Mouse (Mus musculus) hindbrain, postnatal 0 days (tissue): Measurements from ENCODE around the gene Chfr. TPM values are rescaled to one million over a fixed set of nuclear protein-coding genes. Genes with fewer than 3 reads are reported as not detected.
"Not testable (repeated sequence)": the region's sequence is repeated elsewhere in the genome, so short reads cannot be mapped to it uniquely, and the experiment has no call there.

Experiments
- ATAC-seq: fragments of 200-750 bp; cut with Nextera tagmentation; 2 replicates; pipeline ENCODE4 v1.8.0; 2017; ENCODE audit warnings: mild to moderate bottlenecking, moderate TSS enrichment, moderate library complexity
- DNase-seq: peaks from one replicate; pipeline ENCODE4 v3.0.0-alpha.2; 2015; ENCODE audit warnings: low spot score
- H3K27ac ChIP-seq: fragments of 300-500 bp; sonication (generic); 2 replicates; pipeline ENCODE4 v1.5.1; 2014; ENCODE audit warnings: mild to moderate bottlenecking
- H3K27me3 ChIP-seq: fragments of 300-500 bp; sonication (generic); 2 replicates; pipeline ENCODE4 v1.6.1; 2014; ENCODE audit warnings: low read length, mixed read lengths; ENCODE audit not compliant: insufficient read depth
- H3K36me3 ChIP-seq: fragments of 300-500 bp; sonication (generic); 2 replicates; pipeline ENCODE4 v1.6.1; 2014; ENCODE audit warnings: low read length, mixed read lengths; ENCODE audit not compliant: insufficient read depth
- H3K4me1 ChIP-seq: fragments of 300-500 bp; sonication (generic); 2 replicates; pipeline ENCODE4 v1.6.1; 2014; ENCODE audit warnings: antibody characterized with exemption, low read length, mixed read lengths; ENCODE audit not compliant: insufficient read depth
- H3K4me2 ChIP-seq: fragments of 300-500 bp; sonication (generic); 2 replicates; pipeline ENCODE4 v1.6.1; 2014; ENCODE audit warnings: low read depth, mild to moderate bottlenecking, low read length, moderate library complexity, mixed read lengths
- H3K4me3 ChIP-seq: fragments of 300-500 bp; sonication (generic); 2 replicates; pipeline ENCODE4 v1.5.1; 2014; ENCODE audit warnings: low read length
- H3K9ac ChIP-seq: fragments of 300-500 bp; sonication (generic); replicated peaks from 2 replicates; pipeline ENCODE4 v1.6.1; 2014; ENCODE audit warnings: mild to moderate bottlenecking, low read length, moderate library complexity, mixed read lengths
- H3K9me3 ChIP-seq: fragments of 300-500 bp; sonication (generic); 2 replicates; pipeline ENCODE4 v1.6.1; 2016; ENCODE audit warnings: low read length, mixed read lengths
- CTCF ChIP-seq: IDR thresholded peaks from 2 replicates; pipeline ENCODE4 v1.5.1; 2016; ENCODE audit warnings: antibody characterized with exemption, control low read depth, low read depth
- WGBS: fragments of 180-500 bp; shearing (Covaris S2); extraction: QIAGEN DNeasy Blood & Tissue Kit; methylation state at CpG from one replicate; pipeline ENCODE4 v1.1.7; 2014; 5-methylcytosine and 5-hydroxymethylcytosine counted together
- polyA plus RNA-seq: library from polyadenylated mRNA; unstranded; fragments of >200 nt; fragmentation: Nextera tagmentation; extraction: Ambion mirVana; gene quantifications from 2 replicates; pipeline ENCODE4 v1.2.1, GENCODE M21; 2015
- total RNA-seq: library from RNA; depleted of rRNA; stranded (reverse); fragments of >200 nt; gene quantifications from 2 replicates; pipeline ENCODE4 v1.2.3, GENCODE M21; 2014

Gene Chfr
- total and polyA plus RNA-seq, 2 experiments from 2014 or later: 55.8 to 66.3 TPM

DNA sequence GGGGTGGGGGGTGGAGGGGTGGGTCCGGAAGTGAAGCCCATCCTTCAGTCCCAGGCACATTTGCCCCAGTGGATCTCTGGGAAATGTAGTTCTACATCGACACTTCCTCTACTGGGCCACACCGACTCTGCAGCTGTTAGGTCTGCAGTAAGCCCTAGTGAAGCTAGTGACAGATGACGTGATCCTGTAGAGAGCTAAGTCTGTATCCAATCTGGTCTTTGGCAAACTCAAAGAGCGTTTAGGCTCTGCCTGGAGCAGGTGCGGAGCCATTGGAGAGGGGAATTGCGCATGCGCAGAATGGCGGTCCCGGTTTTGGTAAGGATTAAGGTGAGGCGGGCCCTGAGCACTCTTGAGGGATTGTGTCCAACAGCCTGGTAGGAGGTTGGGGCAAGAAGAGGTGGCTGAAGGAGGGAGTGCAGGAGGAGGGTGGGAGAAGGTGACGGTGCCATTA lies 25.6 kb upstream of the Chfr start, which contains the start of gene Zfp605:
Gene Zfp605 (plus strand): TSS at position 102 of the 451 bp plus-strand sequence.
- TF ChIP-seq CTCF: no peak; the same call in 1 of the 2 replicates
- DNase-seq (peak; percentile 95), ATAC-seq (peak; percentile 81)
- Histone ChIP-seq H3K27ac (peak within 1 kb of the TSS; percentile 87), H3K27me3 (no peaks in the 10 kb centered on the region), H3K4me1 (peaks cover 6% of the 10 kb centered on the region), H3K36me3 (peaks cover 23% of the 10 kb centered on the region), H3K9me3 (no peaks in the 10 kb centered on the region), H3K9ac (peak within 1 kb of the TSS; percentile 45), H3K4me3 (peak within 1 kb of the TSS; percentile 47), H3K4me2 (peak within 1 kb of the TSS; percentile 68)
- under 1% methylated on average over 12 of the region's 12 CpGs for WGBS

DNA sequence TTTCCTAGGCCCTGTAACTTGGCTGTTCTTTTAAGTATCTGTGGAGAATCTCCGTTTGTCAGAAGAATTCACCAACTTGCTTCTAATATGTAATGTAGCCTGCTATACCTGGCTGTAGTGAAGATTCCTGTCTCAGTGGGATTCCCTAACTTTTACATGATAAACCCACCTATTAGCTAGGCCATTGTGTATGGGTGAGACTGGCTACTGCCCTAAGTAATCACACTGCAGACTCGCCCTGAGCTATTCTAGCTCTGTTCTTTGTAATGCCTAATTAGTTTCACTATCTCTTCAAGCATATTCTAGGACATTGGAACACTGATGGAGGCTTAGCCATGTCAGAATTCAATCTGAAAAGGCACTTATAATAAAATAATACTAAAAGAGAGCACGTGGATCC lies 13.3 kb upstream of the Chfr start:
- not testable (repeated sequence) for H3K9ac ChIP-seq, DNase-seq, ATAC-seq, H3K4me2 ChIP-seq, H3K4me1 ChIP-seq, H3K4me3 ChIP-seq, H3K27ac ChIP-seq, H3K27me3 ChIP-seq, H3K9me3 ChIP-seq
- peaks cover 28% of the 10 kb centered on the region for H3K36me3 ChIP-seq
- 86% methylated on average over 3 of the region's 3 CpGs for WGBS

- Histone ChIP-seq H3K27me3 (no peaks in the 10 kb centered on the region), H3K27ac (peak overlapping the region; percentile 83), H3K36me3 (peaks cover 5% of the 10 kb centered on the region; the same call in 1 of the 2 replicates), H3K9ac (peak overlapping the region; percentile 75), H3K9me3 (no peaks in the 10 kb centered on the region), H3K4me1 (no peaks in the 10 kb centered on the region), H3K4me3 (peak overlapping the region; percentile 86), H3K4me2 (peak overlapping the region; percentile 83)
- no peak for TF ChIP-seq CTCF
- 5% methylated on average over 18 of the region's 18 CpGs for WGBS
- DNase-seq (peak; percentile 24), ATAC-seq (no peak)
Observed at GRCm38 (mm10) chr5:110136087-110136464, 434 bp downstream of the Chfr start.

GRCm38 (mm10) chr5:110137816-110138215 lies 2.2 kb downstream of the Chfr start:
- no peak overlapping the region for H3K27ac ChIP-seq
- H3K9me3 ChIP-seq: no peaks in the 10 kb centered on the region
- H3K4me2 ChIP-seq: no peak overlapping the region
- no peak for TF ChIP-seq CTCF
- DNase-seq: no peak
- no peak overlapping the region for H3K4me3 ChIP-seq
- H3K9ac ChIP-seq: no peak overlapping the region
- 96% methylated on average over 3 of the region's 3 CpGs for WGBS
- no peak for ATAC-seq
- no peaks in the 10 kb centered on the region for H3K27me3 ChIP-seq
- H3K4me1 ChIP-seq: no peaks in the 10 kb centered on the region
- H3K36me3 ChIP-seq: peaks cover 11% of the 10 kb centered on the region; the same call in 1 of the 2 replicates

DNA sequence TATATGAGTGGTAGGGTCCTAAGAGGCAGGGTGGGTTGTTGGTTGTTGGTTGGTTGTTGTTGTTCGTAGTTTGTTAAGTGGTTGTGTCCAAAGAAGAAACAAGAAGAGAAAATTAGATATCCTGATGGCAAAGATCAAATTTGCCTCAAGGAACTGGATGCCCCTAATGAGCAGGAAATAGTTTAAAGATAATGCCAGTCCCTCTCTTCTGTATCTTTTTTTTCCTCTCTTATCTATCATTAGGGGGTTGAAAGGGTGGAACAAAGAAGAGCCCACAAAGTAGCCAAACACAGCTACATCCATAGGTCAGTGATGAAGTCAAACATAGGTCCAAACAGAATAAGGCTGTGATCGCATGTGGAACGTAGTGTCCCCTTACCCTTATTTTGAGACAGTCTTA lies 3.7 kb downstream of the Chfr start:
- DNase-seq: no peak
- Histone ChIP-seq H3K9ac (no peak overlapping the region), H3K4me2 (no peak overlapping the region), H3K36me3 (peaks cover 20% of the 10 kb centered on the region; the same call in 1 of the 2 replicates), H3K27ac (no peak overlapping the region), H3K9me3 (no peaks in the 10 kb centered on the region), H3K4me3 (no peak overlapping the region), H3K27me3 (no peaks in the 10 kb centered on the region), H3K4me1 (no peaks in the 10 kb centered on the region)
- ATAC-seq: no peak
- TF ChIP-seq CTCF: no peak
- WGBS: 95% methylated on average over 3 of the region's 3 CpGs

GRCm38 (mm10) chr5:110140424-110140823 lies 4.8 kb downstream of the Chfr start:
- Histone ChIP-seq H3K9ac (no peak overlapping the region), H3K27me3 (no peaks in the 10 kb centered on the region), H3K4me2 (no peak overlapping the region), H3K4me3 (no peak overlapping the region), H3K36me3 (peaks cover 29% of the 10 kb centered on the region; the same call in 1 of the 2 replicates), H3K4me1 (no peaks in the 10 kb centered on the region), H3K27ac (no peak overlapping the region), H3K9me3 (no peaks in the 10 kb centered on the region)
- WGBS: 95% methylated on average over 7 of the region's 7 CpGs
- no peak for TF ChIP-seq CTCF
- no peak for ATAC-seq
- DNase-seq: no peak

DNA sequence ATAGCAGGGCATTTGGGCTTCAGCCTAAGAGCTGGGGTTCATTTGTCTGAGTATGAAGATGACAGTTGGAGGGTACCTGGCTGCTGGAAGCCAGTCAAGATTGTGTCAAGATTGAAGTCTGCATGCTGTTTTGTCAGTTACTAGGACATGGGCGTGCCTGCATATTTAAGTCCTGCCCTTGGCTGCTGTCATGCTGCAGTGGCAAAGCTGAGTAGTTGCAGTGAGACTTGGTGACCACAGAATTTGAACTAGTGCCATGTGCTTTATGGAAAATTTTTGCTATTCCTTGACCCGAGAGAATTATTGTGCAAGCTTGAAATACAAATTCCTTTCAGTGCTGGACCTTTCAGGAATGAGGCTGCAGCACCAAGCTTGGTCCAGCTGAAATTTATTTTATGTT lies 6.7 kb downstream of the Chfr start:
- Histone ChIP-seq H3K9me3 (no peaks in the 10 kb centered on the region), H3K27me3 (no peaks in the 10 kb centered on the region), H3K4me2 (no peak overlapping the region), H3K27ac (no peak overlapping the region), H3K4me1 (no peaks in the 10 kb centered on the region), H3K36me3 (peaks cover 45% of the 10 kb centered on the region; the same call in 1 of the 2 replicates), H3K9ac (no peak overlapping the region), H3K4me3 (no peak overlapping the region)
- no peak for TF ChIP-seq CTCF
- ATAC-seq (no peak), DNase-seq (no peak)
- WGBS: 91% methylated on average over 2 of the region's 2 CpGs
